Mouse (Mus musculus) myocyte (in vitro differentiated cells): ENCODE results near the gene Dcakd.

Source experiments
- CEBPB ChIP-seq: IDR thresholded peaks from 2 replicates; pipeline ENCODE4 v1.6.1; 2011; ENCODE audit warnings: mild to moderate bottlenecking, moderate library complexity; ENCODE audit not compliant: poor library complexity, insufficient read depth, severe bottlenecking
- E2F4 ChIP-seq: IDR thresholded peaks from one replicate; pipeline ENCODE4 v1.6.1; 2011; ENCODE audit warnings: mild to moderate bottlenecking, control low read depth, moderate library complexity; ENCODE audit not compliant: insufficient read depth
- MAX ChIP-seq: IDR thresholded peaks from one replicate; pipeline ENCODE4 v1.6.1; 2011; ENCODE audit warnings: low read depth, mild to moderate bottlenecking, control low read depth
- MYOD1 ChIP-seq, 3 experiments: IDR thresholded peaks; one replicate each; pipeline ENCODE4 v1.6.1; 2011; ENCODE audit warnings: control low read depth in 2 of 3, low read depth in 2 of 3, mild to moderate bottlenecking in 2 of 3, moderate library complexity in 1 of 3; ENCODE audit not compliant: insufficient read length in 2 of 3, control insufficient read depth in 1 of 3
- MYOG ChIP-seq, 3 experiments: IDR thresholded peaks; one replicate each; pipeline ENCODE4 v1.6.1; 2011; ENCODE audit warnings: control low read depth in 2 of 3, low read depth in 2 of 3, mild to moderate bottlenecking in 2 of 3; ENCODE audit not compliant: insufficient read length in 2 of 3, control insufficient read depth in 1 of 3, insufficient read depth in 1 of 3
- POLR2A ChIP-seq: IDR thresholded peaks from one replicate; pipeline ENCODE4 v1.6.1; 2011; ENCODE audit warnings: low read depth, mild to moderate bottlenecking, control low read depth, moderate library complexity; ENCODE audit not compliant: insufficient read length
- POLR2AphosphoS2 ChIP-seq: IDR thresholded peaks from one replicate; pipeline ENCODE4 v1.6.1; 2011; ENCODE audit warnings: low read depth, control low read depth; ENCODE audit not compliant: insufficient read length
- REST ChIP-seq: IDR thresholded peaks from one replicate; pipeline ENCODE4 v1.6.1; 2011; ENCODE audit warnings: mild to moderate bottlenecking, control low read depth, moderate library complexity; ENCODE audit not compliant: insufficient read depth, insufficient read length
- SRF ChIP-seq: IDR thresholded peaks from one replicate; pipeline ENCODE4 v1.6.1; 2011; ENCODE audit warnings: low read depth; ENCODE audit not compliant: control insufficient read depth, insufficient read length
- TCF12 ChIP-seq: IDR thresholded peaks from one replicate; pipeline ENCODE4 v1.6.1; 2011; ENCODE audit warnings: mild to moderate bottlenecking, control low read depth; ENCODE audit not compliant: poor library complexity, insufficient read depth, severe bottlenecking
- TCF3 ChIP-seq: IDR thresholded peaks from one replicate; pipeline ENCODE4 v1.6.1; 2011; ENCODE audit warnings: low read depth, control low read depth; ENCODE audit not compliant: insufficient read length
- USF1 ChIP-seq: IDR thresholded peaks from one replicate; pipeline ENCODE4 v1.6.1; 2011; ENCODE audit warnings: low read depth, mild to moderate bottlenecking, control low read depth, moderate library complexity

DNA sequence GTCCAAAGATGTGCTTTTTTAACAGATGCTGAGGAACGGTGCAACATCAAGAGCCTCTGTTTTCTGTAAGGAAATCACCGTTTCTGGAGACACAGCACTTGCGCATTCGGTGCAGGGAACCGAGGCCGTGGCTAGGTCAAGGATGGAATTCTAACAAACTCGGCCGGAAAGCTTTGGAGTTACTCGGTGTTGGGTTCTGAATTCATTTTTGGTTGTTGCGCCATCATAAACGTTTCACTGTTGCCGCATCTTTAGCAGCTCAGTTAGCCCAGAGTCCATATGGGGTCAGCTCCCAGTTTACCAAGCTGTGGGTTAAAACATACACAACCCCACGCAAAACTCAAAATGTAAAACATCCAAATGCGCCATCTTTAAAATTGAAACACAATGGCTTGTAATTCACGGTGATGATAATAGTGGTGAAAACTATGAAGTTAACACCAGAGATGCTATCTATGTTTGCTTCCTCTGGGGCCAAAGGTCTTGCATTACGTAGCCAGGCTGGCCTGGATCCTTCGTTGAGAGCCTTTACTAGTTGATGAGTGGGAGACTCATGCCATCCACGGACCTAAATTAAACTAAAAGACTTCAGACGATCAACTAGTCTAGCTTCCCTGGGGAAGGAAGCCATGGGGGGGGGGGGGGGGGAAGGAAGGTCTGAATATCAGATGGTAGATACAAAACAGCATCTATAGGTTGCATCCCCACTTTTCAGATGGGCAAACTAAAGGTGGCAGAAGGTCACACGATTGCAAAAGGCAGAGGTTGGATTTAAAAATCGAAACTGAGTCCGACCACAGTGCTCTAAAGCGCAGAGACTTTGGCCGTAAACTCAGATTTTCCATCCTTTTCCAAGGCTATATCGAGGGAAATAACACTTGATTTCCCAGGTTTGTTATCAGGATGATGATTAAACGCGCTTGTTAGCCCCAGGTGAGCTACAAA lies 12.0 kb downstream of the Dcakd start:
- TF ChIP-seq CEBPB (no peak), MAX (no peak), POLR2A (no peak), TCF3 (no peak), MYOG (IDR thresholded peaks at IDR 0.05; ENCODE audit: control insufficient read depth in 1 of 3, insufficient read depth in 1 of 3, insufficient read length in 2 of 3, low read depth in 2 of 3) (no peak), REST (no peak), SRF (no peak), TCF12 (no peak), E2F4 (no peak), USF1 (no peak), POLR2AphosphoS2 (no peak), MYOD1 (IDR thresholded peaks at IDR 0.05; ENCODE audit: control insufficient read depth in 1 of 3, insufficient read length in 2 of 3, low read depth in 2 of 3) (no peak)
